Mouse (Mus musculus) ES-Bruce4 (cell line): ENCODE results near the gene Nol7. TPM values are rescaled to one million over a fixed set of nuclear protein-coding genes. Genes with fewer than 3 reads are reported as not detected.

Source experiments
- H3K27ac ChIP-seq: 2 replicates; pipeline ENCODE4 v1.5.1; 2012; ENCODE audit warnings: low read length, inconsistent platforms; ENCODE audit not compliant: insufficient read depth
- H3K27me3 ChIP-seq: 2 replicates; pipeline ENCODE4 v1.6.1; 2012; ENCODE audit warnings: mild to moderate bottlenecking, low read length, inconsistent platforms; ENCODE audit not compliant: control insufficient read depth, poor library complexity, insufficient read depth, severe bottlenecking
- H3K36me3 ChIP-seq: 2 replicates; pipeline ENCODE4 v1.6.1; 2012; ENCODE audit warnings: inconsistent platforms, mild to moderate bottlenecking, low read length, moderate library complexity; ENCODE audit not compliant: control insufficient read depth, poor library complexity, insufficient read depth, severe bottlenecking
- H3K4me1 ChIP-seq: one replicate; pipeline ENCODE4 v1.8.1; 2011; ENCODE audit warnings: low read length; ENCODE audit not compliant: control insufficient read depth, insufficient read depth
- H3K4me3 ChIP-seq: 2 replicates; pipeline ENCODE4 v1.5.1; 2011; ENCODE audit warnings: low read depth, mild to moderate bottlenecking, low read length
- H3K9ac ChIP-seq: 2 replicates; pipeline ENCODE4 v1.6.1; 2012; ENCODE audit warnings: low read depth, mild to moderate bottlenecking, inconsistent platforms; ENCODE audit not compliant: poor library complexity, severe bottlenecking
- H3K9me3 ChIP-seq: replicated peaks from 2 replicates; pipeline ENCODE4 v1.6.1; 2012; ENCODE audit warnings: mild to moderate bottlenecking, low read length, inconsistent platforms; ENCODE audit not compliant: control insufficient read depth, poor library complexity, insufficient read depth, severe bottlenecking
- CTCF ChIP-seq: IDR thresholded peaks from one replicate; pipeline ENCODE4 v1.8.1; 2011; ENCODE audit warnings: low read depth, low read length
- EP300 ChIP-seq: IDR thresholded peaks from 2 replicates; pipeline ENCODE4 v1.6.1; 2011; ENCODE audit warnings: low read depth, low read length; ENCODE audit not compliant: insufficient read depth
- POLR2A ChIP-seq: IDR thresholded peaks from one replicate; pipeline ENCODE4 v1.8.1; 2011; ENCODE audit warnings: low read length; ENCODE audit not compliant: insufficient read depth
- polyA plus RNA-seq: library from polyadenylated mRNA; stranded (reverse); fragments of >200 nt; gene quantifications from 2 replicates; pipeline ENCODE4 v1.2.4, GENCODE M21; 2011; ENCODE audit warnings: low read depth; ENCODE audit not compliant: missing spikeins, insufficient read depth, insufficient read length

Nol7 gene
- polyA plus RNA-seq, 1 experiment = 148 TPM

DNA sequence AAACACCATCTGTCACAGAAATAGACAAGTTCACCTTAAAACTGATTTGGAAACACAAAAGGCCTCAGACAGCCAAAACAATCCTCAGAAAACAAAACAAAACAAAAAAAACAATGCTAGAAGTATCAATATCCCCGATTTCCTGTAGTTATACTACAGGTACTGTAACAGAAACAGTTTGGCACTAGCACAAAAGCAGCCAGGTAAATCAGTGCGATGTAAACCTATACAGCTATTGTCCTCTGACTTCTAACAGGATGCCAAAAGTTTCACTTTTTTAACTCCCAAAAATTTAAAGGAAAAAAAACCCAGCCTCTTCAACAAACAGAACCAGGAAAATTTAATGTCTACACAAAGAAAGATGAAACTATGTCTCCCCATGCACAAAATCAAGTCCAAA, 54.0 kb downstream of the Nol7 start:
- H3K9ac ChIP-seq = no peak overlapping the region
- TF ChIP-seq EP300 (no peak), CTCF (no peak), POLR2A (no peak)
- no peak overlapping the region for H3K27ac ChIP-seq
- no peaks in the 10 kb centered on the region for H3K9me3 ChIP-seq
- no peaks in the 10 kb centered on the region for H3K27me3 ChIP-seq
- no peak overlapping the region for H3K4me3 ChIP-seq
- no peaks in the 10 kb centered on the region for H3K4me1 ChIP-seq
- H3K36me3 ChIP-seq = no peaks in the 10 kb centered on the region

DNA sequence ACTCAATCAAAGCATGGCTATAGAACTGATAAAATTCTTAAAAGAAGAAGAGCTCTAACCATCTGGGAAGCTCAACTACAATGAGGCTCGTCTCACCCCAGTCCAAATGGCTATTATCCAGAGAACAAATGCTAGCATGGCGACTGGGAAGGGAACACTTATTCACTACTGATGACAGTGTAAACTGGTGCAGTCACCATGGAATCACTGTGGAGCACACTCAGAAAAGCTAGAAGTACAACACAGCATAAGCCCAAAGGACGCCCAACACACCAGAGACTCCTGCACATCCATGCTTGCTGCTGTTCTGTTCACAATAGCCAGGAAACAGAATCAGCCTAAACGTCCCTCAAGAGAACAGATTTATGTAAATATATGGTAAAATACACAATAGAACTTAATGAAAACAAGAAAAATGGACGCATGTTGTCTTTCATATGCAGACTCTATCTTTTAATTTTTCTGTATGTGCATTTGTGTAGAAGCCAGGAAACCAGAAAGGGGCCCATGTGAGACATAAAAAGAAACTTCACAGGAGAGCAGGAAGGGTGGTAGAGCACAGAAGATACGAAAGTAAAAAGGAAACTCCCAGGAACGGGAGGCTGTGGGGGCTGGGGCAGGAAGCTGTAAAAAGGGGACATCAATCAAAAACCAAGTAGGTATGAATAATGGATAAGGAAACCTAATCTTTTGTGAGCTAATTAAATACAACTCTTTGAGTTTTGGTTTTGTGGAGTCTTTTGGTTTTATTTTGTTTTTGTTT, 54.8 kb downstream of the Nol7 start:
- Histone ChIP-seq H3K27ac (no peak overlapping the region), H3K4me1 (no peaks in the 10 kb centered on the region), H3K4me3 (no peak overlapping the region), H3K9ac (no peak overlapping the region), H3K36me3 (no peaks in the 10 kb centered on the region), H3K9me3 (no peaks in the 10 kb centered on the region), H3K27me3 (no peaks in the 10 kb centered on the region)
- no peak for TF ChIP-seq EP300
- no peak for TF ChIP-seq CTCF
- TF ChIP-seq POLR2A = no peak

DNA sequence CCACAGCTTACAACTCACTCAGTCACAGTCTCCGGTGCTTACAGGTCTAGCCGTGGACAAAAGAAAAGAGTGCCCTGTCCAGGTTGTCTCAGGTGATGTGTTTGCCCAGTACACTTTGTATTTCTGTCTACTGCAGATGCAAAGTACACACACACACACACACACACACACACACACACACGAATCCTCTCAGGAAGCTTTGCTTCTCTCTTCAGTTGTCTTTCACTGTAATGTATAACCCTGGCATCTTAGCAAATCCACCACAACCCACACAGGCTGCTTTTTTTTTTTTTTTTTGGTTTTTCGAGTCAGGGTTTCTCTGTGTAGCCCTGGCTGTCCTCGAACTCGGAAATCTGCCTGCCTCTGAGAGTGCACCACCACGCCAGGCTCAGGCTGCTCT, 56.2 kb downstream of the Nol7 start:
- TF ChIP-seq CTCF = no peak
- TF ChIP-seq POLR2A = no peak
- no peak for TF ChIP-seq EP300
- H3K9ac ChIP-seq = no peak overlapping the region
- H3K4me1 ChIP-seq = no peaks in the 10 kb centered on the region
- no peaks in the 10 kb centered on the region for H3K9me3 ChIP-seq
- H3K27me3 ChIP-seq = no peaks in the 10 kb centered on the region
- no peak overlapping the region for H3K27ac ChIP-seq
- no peak overlapping the region for H3K4me3 ChIP-seq
- H3K36me3 ChIP-seq = no peaks in the 10 kb centered on the region

Other genes starting within 250 kb of the Nol7 start
- gene Tbc1d7, start 226.9 kb upstream of the Nol7 start, polyA plus RNA-seq = 26.4 and 28.1 TPM in 2 replicates
- 3.3 and 6.2 TPM in 2 replicates for gene Gfod1, start 94.2 kb upstream of the Nol7 start, polyA plus RNA-seq
- gene Sirt5, start 32.9 kb upstream of the Nol7 start, polyA plus RNA-seq = 8.5 and 10.9 TPM in 2 replicates
- gene Ranbp9, start 82.9 kb downstream of the Nol7 start, polyA plus RNA-seq = 69.9 and 79.6 TPM in 2 replicates
- 6.1 and 7.8 TPM in 2 replicates for gene Mcur1, start 161.8 kb downstream of the Nol7 start, polyA plus RNA-seq
- gene Rnf182, start 217.3 kb downstream of the Nol7 start, polyA plus RNA-seq = 1.6 and 1.9 TPM in 2 replicates